Mouse (Mus musculus) hindbrain, postnatal 0 days (tissue): Measurements from ENCODE around the gene Kptn. TPM values are rescaled to one million over a fixed set of nuclear protein-coding genes. Genes with fewer than 3 reads are reported as not detected.
A peak's percentile ranks its signal among the peaks of the same experiment; 100 is the strongest.

ENCODE experiments used
- ATAC-seq: fragments of 200-750 bp; cut with Nextera tagmentation; 2 replicates; pipeline ENCODE4 v1.8.0; 2017; ENCODE audit warnings: mild to moderate bottlenecking, moderate TSS enrichment, moderate library complexity
- DNase-seq: peaks from one replicate; pipeline ENCODE4 v3.0.0-alpha.2; 2015; ENCODE audit warnings: low spot score
- H3K27ac ChIP-seq: fragments of 300-500 bp; sonication (generic); 2 replicates; pipeline ENCODE4 v1.5.1; 2014; ENCODE audit warnings: mild to moderate bottlenecking
- H3K27me3 ChIP-seq: fragments of 300-500 bp; sonication (generic); 2 replicates; pipeline ENCODE4 v1.6.1; 2014; ENCODE audit warnings: low read length, mixed read lengths; ENCODE audit not compliant: insufficient read depth
- H3K36me3 ChIP-seq: fragments of 300-500 bp; sonication (generic); 2 replicates; pipeline ENCODE4 v1.6.1; 2014; ENCODE audit warnings: low read length, mixed read lengths; ENCODE audit not compliant: insufficient read depth
- H3K4me1 ChIP-seq: fragments of 300-500 bp; sonication (generic); 2 replicates; pipeline ENCODE4 v1.6.1; 2014; ENCODE audit warnings: antibody characterized with exemption, low read length, mixed read lengths; ENCODE audit not compliant: insufficient read depth
- H3K4me2 ChIP-seq: fragments of 300-500 bp; sonication (generic); 2 replicates; pipeline ENCODE4 v1.6.1; 2014; ENCODE audit warnings: low read depth, mild to moderate bottlenecking, low read length, moderate library complexity, mixed read lengths
- H3K4me3 ChIP-seq: fragments of 300-500 bp; sonication (generic); 2 replicates; pipeline ENCODE4 v1.5.1; 2014; ENCODE audit warnings: low read length
- H3K9ac ChIP-seq: fragments of 300-500 bp; sonication (generic); replicated peaks from 2 replicates; pipeline ENCODE4 v1.6.1; 2014; ENCODE audit warnings: mild to moderate bottlenecking, low read length, moderate library complexity, mixed read lengths
- H3K9me3 ChIP-seq: fragments of 300-500 bp; sonication (generic); 2 replicates; pipeline ENCODE4 v1.6.1; 2016; ENCODE audit warnings: low read length, mixed read lengths
- CTCF ChIP-seq: IDR thresholded peaks from 2 replicates; pipeline ENCODE4 v1.5.1; 2016; ENCODE audit warnings: antibody characterized with exemption, control low read depth, low read depth
- WGBS: fragments of 180-500 bp; shearing (Covaris S2); extraction: QIAGEN DNeasy Blood & Tissue Kit; methylation state at CpG from one replicate; pipeline ENCODE4 v1.1.7; 2014; 5-methylcytosine and 5-hydroxymethylcytosine counted together
- polyA plus RNA-seq: library from polyadenylated mRNA; unstranded; fragments of >200 nt; fragmentation: Nextera tagmentation; extraction: Ambion mirVana; gene quantifications from 2 replicates; pipeline ENCODE4 v1.2.1, GENCODE M21; 2015
- total RNA-seq: library from RNA; depleted of rRNA; stranded (reverse); fragments of >200 nt; gene quantifications from 2 replicates; pipeline ENCODE4 v1.2.3, GENCODE M21; 2014; rRNA removed

Kptn gene
- total RNA-seq (33.3 and 41.7 TPM in 2 replicates), polyA plus RNA-seq (33.2 and 35.8 TPM in 2 replicates)

DNA sequence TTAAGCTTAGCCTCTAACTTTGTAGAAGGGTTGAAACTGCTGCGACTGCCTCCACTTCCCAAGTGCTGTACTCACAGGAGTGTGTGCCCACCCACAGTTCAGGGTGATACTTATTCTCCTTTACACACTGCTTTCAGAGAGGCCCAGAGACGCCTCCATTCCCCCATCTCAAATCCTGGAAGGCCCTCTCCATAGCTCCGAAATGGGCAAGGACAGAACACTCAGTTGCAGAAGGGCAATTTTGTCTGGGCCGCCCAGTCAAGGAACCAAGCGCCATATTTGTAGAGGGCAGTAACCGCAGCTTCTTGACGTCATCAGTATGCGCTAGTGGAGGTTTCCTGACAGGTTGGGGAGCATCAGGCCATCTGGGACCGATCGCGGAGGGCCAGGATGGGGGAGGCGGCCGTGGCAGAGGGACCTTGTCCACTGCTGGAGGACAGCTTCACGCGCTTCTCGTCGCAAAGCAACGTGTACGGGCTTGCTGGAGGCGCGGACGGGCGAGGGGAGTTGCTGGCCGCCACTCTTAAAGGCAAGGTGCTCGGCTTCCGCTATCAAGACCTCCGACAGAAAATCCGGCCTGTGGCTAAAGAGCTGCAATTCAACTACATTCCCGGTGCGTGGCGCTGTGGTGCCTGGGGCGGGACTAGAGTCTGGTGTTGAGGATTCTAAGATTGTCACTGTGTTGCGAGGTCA lies at the start of gene Kptn:
Gene Kptn (plus strand): TSS at position 327 of the 693 bp plus-strand sequence.
- Histone ChIP-seq H3K27me3 (no peaks in the 10 kb centered on the region), H3K4me1 (peaks cover 11% of the 10 kb centered on the region; the same call in 1 of the 2 replicates), H3K9ac (peak within 1 kb of the TSS; percentile 71), H3K36me3 (peaks cover 27% of the 10 kb centered on the region), H3K4me2 (peak within 1 kb of the TSS; percentile 65), H3K4me3 (peak within 1 kb of the TSS; percentile 83), H3K9me3 (no peaks in the 10 kb centered on the region), H3K27ac (peak within 1 kb of the TSS; percentile 94)
- ATAC-seq (peak; percentile 92), DNase-seq (peak; percentile 96)
- TF ChIP-seq CTCF: peak; percentile 96
- 2% methylated on average over 33 of the region's 33 CpGs for WGBS

DNA sequence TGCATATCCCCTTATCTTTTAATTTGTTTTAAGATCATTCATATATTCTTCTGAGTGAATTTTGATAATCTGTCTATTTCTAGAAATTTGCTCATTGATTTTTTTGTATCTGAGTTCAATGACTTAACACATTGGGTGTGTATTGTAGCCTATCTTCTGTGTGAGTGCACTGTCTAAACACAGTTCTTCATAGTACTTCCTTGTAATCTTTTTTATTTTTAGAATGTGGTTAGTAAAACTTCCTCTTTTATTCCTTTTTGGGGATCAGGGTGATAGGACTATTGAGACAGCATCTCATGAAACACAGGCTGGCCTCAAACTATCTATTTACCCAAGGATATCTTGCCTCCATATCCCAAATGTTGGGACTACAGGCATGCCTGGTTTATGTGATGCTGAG lies 48.8 kb upstream of the Kptn start:
- DNase-seq: no peak
- no peak overlapping the region for H3K9ac ChIP-seq
- no peak overlapping the region for H3K4me3 ChIP-seq
- no peaks in the 10 kb centered on the region for H3K4me1 ChIP-seq
- H3K27ac ChIP-seq: no peak overlapping the region
- no peaks in the 10 kb centered on the region for H3K36me3 ChIP-seq
- TF ChIP-seq CTCF: no peak
- no peaks in the 10 kb centered on the region for H3K27me3 ChIP-seq
- no peak overlapping the region for H3K4me2 ChIP-seq
- ATAC-seq: no peak
- H3K9me3 ChIP-seq: no peaks in the 10 kb centered on the region

DNA sequence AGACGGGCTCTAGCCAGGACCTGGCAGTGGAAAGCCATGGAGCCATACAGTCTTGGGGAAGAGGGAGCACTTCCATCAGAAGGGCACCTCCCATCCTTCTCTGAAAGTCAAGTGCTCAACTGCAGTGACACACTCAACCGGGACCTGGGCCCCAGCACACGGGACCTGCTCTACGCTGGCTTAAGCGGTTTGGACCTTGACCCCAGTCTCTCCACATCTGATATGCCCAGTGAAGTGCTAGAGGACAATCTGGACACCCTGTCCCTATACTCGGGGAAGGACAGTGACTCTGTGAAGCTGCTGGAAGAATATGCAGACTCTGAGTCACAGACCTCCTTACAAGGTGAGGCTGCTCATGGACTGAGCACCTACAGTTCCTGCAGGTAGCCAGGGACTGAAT lies 47.8 kb upstream of the Kptn start:
- Histone ChIP-seq H3K27me3 (no peaks in the 10 kb centered on the region), H3K4me1 (no peaks in the 10 kb centered on the region), H3K9me3 (no peaks in the 10 kb centered on the region), H3K4me2 (no peak overlapping the region), H3K9ac (no peak overlapping the region), H3K36me3 (no peaks in the 10 kb centered on the region), H3K4me3 (no peak overlapping the region), H3K27ac (no peak overlapping the region)
- ATAC-seq: no peak
- TF ChIP-seq CTCF: no peak
- DNase-seq: no peak
- WGBS: 90% methylated on average over 6 of the region's 6 CpGs

DNA sequence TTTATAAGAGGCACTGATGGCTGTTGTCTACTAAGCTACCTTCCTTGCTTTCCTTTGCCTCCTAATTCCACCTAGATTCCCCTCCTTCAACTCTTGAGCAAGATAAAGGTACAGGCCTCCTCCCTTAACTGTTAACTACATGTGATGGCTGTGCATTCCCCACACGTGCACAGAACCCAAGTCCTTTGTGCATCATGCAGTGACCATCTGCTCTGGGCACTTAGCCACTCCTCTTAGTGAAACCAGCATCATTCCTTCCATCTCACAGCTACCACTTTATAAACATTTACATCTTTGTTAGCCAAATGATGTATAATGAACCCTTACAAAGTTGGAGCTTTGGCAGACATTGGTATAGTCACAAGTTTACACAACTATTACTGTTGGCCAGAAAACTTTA lies 39.7 kb upstream of the Kptn start:
- no peaks in the 10 kb centered on the region for H3K36me3 ChIP-seq
- H3K4me1 ChIP-seq: no peaks in the 10 kb centered on the region
- no peak overlapping the region for H3K4me2 ChIP-seq
- no peak for DNase-seq
- WGBS: 24% methylated on average over 1 of the region's 1 CpGs
- no peak overlapping the region for H3K9ac ChIP-seq
- no peaks in the 10 kb centered on the region for H3K27me3 ChIP-seq
- no peak for ATAC-seq
- no peak overlapping the region for H3K4me3 ChIP-seq
- no peak overlapping the region for H3K27ac ChIP-seq
- no peaks in the 10 kb centered on the region for H3K9me3 ChIP-seq
- TF ChIP-seq CTCF: no peak

DNA sequence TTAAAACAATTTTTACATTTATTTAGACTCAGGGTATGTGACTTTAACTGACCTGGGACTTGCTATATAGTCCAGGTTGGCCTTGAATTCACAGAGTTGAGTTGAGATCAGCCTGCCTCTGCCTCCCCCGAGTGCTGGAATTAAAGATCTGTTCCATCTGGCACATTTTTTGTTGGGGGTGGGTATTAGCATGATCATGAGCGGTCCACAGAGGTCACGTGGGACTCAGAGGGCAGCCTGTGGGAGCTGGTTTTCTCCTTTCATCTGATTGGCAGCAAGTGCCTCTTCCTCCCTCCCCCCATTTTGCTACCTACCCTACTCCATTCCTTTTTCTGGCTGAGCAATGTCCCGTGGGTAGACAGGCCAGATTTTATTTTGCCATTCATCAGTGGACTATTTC lies 39.1 kb upstream of the Kptn start:
- H3K4me1 ChIP-seq: no peaks in the 10 kb centered on the region
- ATAC-seq (no peak), DNase-seq (no peak)
- H3K9me3 ChIP-seq: no peaks in the 10 kb centered on the region
- WGBS: 72% methylated on average over 4 of the region's 4 CpGs
- H3K27me3 ChIP-seq: no peaks in the 10 kb centered on the region
- TF ChIP-seq CTCF: no peak
- H3K4me3 ChIP-seq: no peak overlapping the region
- H3K27ac ChIP-seq: no peak overlapping the region
- H3K9ac ChIP-seq: no peak overlapping the region
- H3K4me2 ChIP-seq: no peak overlapping the region
- no peaks in the 10 kb centered on the region for H3K36me3 ChIP-seq

DNA sequence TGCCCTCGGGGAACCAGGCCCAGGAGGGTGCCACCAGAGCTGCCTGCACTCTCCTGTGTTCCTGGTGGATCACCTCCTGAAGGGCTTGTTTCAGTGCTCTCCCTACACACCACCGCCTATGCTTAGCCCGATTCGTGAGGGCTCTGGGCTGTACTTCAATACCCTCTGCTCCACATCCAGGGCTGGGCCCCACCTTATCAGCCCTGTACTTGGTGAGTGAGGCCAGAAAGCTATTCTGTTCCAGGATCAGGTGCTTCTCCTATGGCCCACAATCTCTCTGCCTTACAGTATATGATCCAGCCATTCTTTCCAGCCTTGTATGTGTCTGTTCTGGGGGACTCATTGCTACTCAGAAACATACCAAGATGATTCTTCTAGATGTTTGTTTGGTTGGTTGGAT lies 36.3 kb upstream of the Kptn start:
- Histone ChIP-seq H3K4me3 (no peak overlapping the region), H3K9ac (no peak overlapping the region), H3K9me3 (no peaks in the 10 kb centered on the region), H3K27me3 (no peaks in the 10 kb centered on the region), H3K4me2 (no peak overlapping the region), H3K27ac (no peak overlapping the region), H3K4me1 (no peaks in the 10 kb centered on the region), H3K36me3 (no peaks in the 10 kb centered on the region)
- DNase-seq (no peak), ATAC-seq (no peak)
- 68% methylated on average over 4 of the region's 4 CpGs for WGBS
- TF ChIP-seq CTCF: no peak

DNA sequence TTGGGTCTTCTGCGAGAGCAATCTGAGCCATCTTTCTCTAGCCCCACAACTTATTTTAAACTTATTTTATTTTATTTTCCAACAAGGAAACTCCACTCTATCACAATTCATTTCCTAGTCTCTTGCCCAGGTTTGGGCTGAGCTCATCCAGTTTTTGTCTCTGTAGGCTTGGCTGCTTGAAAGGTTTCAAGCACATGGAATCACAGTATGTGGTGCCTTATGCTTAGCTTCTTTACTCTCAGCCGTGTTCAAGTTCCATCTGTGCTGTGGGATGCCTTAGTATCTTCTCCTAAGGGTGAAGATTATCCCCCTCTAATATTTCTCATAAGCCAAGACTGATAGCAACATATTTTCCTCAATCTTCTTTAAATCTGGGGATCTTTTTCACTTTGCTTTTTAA lies 32.1 kb upstream of the Kptn start:
- Histone ChIP-seq H3K27me3 (no peaks in the 10 kb centered on the region), H3K4me1 (no peaks in the 10 kb centered on the region), H3K27ac (no peak overlapping the region), H3K4me2 (no peak overlapping the region), H3K9ac (no peak overlapping the region), H3K9me3 (no peaks in the 10 kb centered on the region), H3K36me3 (no peaks in the 10 kb centered on the region), H3K4me3 (no peak overlapping the region)
- WGBS: 70% methylated on average over 2 of the region's 2 CpGs
- DNase-seq (no peak), ATAC-seq (no peak)
- no peak for TF ChIP-seq CTCF
